Mouse (Mus musculus) cerebellum, adult 11 months (tissue): Measurements from ENCODE around the gene Rp2.
A peak's percentile ranks its signal among the peaks of the same experiment; 100 is the strongest.
"Not testable (repeated sequence)": the region's sequence is repeated elsewhere in the genome, so short reads cannot be mapped to it uniquely, and the experiment has no call there.

Experiments
- DNase-seq: peaks from one replicate; pipeline ENCODE4 v3.0.0; 2022

Rp2 gene

DNA sequence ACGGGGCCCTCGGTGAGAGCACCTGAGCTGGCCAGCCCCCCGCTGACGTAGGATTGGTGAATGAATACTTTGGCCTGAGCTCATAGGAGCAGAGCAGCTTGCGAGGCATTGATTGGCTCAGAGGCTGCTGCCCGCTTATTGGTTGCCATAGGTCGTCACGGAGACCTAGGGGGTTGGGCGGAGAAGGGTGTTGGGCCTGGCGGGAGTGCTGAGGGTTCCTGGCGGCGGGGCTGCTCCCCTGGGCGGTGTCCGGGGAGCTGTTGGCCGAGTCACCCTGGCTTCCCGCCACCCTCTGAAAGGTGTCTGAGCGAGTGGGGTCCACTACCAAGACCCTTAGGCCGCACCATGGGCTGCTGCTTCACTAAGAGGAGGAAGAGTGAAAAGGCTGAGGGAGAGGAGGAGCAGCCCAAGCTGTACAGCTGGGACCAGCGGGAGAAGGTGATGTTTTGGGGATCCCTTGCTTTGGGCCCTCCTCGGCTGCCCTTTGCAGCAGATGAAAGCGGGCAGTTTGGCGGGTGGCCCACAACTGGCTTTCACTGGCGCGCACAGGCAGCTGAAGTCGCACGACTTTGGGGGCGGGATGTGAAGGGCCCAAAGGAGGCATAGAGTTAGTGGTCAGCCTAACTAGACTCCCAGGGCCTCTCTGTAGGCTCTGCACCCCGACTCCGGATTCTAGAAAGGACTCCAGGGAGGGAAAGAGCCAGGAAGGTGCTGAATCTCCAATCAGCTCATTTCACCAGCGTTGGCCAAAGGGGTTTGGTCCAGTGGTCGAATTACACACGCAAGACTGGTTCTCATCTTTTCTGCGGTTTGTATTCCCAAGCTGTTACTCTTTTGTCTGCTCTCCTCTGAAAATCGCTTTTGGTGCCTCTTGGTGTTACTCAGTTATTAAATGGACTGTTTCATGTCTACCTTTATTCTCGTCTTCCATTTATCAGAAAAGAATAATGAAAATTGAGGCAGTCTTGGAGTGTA lies at the start of gene Rp2:
Gene Rp2 (plus strand): TSS at position 91 of the 975 bp plus-strand sequence.
- DNase-seq = peak; percentile 72

DNA sequence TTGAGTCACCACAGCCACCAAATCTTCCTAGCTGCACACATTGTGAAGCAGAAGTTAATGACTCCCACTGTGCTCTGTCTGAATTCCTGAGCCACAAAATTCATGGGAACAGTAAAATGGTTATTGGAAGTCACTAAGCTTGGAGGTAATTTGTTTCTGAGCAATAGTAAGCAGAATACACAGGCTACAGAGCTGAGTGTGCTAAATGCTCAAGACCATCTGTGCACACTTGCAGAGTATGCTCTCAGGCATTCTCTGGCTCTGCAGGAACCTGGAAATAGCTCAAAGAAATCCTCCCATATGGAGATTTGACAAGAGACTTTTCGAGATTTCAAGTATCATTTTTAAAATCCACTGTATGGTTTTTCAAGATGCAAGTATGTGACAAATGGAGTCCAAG lies 31.5 kb upstream of the Rp2 start:
- peak; percentile 15 for DNase-seq

DNA sequence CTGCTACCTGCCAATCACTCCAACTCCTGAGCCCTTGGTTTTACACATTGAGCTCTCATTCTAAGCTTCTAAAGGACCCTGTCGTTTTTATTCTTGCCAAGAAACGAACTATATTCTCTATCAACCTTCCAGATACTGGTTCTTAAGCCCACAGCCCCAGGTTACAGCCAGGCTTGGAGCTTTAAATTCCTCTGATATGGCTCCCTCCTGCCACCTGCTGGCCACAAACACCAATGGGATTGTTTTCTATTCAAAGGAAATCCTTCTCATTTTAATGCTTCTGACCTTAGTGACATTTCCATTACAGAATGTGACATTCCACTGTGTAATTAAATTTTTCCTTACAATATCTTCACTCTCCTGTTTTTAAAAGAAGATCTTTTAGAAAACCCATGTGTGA lies 28.6 kb upstream of the Rp2 start:
- DNase-seq = peak; percentile 25

DNA sequence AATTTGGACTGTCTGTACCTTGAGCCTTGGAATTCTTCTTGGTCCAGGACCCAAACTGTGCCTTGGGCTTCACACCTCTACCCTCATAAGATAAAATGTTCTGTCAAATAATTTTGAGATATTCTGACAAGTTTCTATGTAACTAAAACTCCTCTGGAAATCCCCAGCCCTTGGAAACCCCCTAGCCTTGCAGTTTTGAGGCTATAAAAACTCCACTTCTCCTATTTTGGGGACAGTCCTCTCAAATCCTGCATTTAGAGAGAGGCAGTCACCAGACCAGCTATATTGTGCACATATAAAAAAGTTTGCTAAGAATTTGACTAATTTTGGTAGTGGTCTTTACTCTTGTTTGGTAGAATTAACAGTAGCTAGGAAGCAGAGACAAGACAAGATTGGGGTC lies 19.3 kb upstream of the Rp2 start:
- DNase-seq = no peak

DNA sequence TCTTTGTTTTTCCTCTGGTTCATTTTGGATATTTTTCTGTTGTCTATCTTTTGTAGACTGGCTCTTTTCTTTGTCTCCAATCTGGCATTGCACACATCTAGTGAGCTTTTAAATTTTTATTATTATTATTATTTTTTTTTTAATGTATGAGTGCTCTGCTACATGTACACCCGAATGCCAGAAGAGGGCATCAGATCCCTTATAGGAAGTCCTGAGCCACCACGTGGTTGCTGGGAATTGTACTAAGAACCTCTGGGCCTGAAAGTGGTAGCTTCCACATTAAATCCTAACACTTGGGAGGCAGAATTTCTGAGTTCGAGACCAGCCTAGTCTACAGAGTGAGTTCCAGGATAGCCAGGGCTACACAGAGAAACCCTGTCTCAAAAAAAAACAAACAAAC lies 17.9 kb upstream of the Rp2 start:
- no peak for DNase-seq

DNA sequence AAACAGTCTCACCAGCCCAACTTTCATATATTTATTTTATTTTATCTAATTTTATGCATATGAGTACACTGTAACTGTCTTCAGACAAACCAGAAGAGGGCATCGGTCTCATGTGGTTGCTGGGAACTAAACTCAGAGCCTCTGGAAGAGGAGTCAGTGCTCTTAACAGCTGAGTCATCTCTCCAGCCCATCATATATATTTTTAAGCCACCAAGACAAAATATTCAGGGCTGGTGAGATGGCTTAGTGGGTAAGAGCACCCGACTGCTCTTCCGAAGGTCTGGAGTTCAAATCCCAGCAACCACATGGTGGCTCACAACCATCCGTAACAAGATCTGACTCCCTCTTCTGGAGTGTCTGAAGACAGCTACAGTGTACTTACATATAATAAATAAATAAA lies 14.0 kb upstream of the Rp2 start:
- not testable (repeated sequence) for DNase-seq

DNA sequence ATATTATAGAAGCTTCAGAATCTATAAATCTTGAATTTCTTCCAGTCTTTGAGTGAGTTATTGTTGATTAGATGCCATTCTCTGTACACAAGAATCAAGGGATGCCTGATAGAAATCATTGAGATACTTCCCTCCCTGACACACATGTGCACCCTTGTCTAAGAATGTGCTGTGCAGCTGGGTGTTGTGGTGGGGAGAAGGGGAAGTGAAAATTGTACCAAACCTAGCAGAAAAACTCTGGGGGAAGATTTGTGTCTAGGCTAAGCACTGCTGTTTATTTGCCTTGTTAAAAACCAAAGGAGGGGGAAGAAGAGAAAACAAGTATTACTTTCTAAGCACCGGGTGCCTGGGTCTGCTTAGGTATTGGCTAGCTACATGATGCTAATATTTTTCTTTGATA lies 9.0 kb upstream of the Rp2 start:
- no peak for DNase-seq

DNA sequence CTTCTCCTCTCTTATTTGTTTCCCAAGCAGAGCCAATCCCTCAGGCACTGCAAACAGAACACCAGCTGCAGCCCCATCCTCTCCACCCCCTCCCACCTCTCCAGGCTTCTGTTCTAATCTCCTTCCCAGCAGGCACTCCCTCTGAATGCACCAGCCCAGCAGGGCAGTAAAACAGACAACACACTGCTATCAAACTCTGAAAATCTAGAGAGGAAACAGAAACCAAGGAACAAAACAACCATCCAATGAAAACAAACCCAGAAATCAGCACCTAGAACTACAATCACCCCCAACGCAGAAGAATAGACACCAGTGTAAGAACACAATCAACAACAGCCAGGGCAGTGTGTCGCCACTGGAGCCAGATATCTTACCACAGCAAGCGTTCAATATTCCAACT lies 8.0 kb upstream of the Rp2 start:
- DNase-seq = no peak

DNA sequence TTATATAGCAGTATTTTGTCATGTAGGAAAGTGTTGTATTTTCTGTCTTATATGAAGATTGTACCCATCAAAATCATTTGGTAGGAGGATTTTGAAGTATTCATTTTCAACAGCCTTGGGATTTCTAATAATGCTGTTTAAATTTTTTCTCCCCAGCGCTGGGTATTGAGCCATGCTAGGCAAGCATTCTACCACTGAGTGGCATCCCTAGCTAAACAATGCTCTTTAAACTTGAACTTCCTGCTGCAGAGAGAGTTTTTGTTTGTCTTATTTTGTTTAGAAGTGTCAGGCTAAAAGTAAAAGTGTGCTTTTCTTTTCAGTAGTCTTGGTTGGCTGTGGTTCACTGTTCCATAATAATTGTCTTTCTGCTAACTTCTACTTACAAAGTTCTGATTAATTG lies 1.8 kb downstream of the Rp2 start:
- no peak for DNase-seq

DNA sequence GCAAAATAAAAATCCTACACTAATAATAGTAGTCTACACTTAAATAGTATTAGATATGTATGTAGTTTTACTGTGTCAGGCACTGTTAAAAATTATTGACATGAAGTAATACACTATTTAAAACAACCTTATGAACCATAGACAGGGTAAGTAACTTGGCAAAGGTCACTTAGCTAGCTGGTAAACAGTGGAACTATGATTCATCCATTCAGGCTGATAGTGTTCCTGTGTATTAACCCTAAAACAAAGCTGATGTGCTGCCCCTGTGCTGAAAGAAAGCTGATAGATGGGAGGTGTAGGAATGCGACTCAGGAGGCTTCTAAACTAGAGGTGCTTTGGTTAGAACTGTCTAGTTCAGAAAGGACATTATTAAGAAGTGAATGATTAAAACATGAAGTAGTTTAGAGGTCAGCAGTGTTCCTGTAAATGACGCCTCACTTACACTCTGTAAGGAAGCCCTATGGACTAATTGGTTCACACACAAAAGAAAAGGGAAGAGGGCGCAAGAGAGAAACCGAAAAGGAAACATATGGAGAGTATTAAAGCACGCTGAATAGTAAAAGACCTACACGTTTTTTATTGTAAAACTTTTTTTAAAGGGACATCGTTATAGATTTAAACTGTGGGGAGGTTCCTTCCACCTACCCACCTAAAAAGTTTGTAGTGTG lies 15.2 kb downstream of the Rp2 start:
- DNase-seq = no peak

DNA sequence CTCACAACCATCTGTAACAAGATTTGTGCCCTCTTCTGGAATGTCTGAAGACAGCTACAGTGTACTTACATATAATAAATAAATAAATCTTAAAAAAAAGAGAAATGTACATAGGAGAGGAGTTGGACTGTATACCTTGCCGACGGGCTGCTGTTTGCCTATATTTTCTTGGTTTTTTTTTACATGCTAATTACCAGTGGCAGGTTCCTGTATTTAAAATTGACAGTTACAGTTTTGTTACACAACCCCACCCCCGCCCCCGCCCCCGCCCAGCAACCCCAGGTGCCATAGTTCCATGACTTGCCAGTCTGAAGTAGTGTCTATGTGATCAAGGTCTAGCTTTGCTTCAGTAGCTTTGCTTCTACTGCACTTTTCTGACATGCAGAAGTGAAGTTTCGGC lies 18.0 kb downstream of the Rp2 start:
- DNase-seq = no peak

DNA sequence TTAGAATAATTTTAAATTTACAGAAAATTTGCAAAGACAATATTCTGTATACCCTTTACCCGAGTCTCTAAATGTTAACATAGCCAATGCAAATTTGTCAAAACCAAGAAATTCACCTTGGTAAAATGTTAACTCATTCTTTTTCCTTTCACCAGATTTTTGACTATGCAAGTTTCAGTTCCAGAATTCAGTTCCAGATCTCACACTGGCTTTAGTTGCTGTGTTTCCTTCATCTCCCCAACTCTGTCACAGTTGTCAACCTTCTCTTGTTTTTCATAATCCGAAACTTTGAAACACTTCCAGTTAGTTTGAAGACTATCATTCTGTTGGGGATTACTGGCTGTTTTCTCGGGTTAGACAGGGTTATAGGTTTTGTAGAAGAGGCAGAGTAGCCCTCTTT lies 22.7 kb downstream of the Rp2 start:
- no peak for DNase-seq

DNA sequence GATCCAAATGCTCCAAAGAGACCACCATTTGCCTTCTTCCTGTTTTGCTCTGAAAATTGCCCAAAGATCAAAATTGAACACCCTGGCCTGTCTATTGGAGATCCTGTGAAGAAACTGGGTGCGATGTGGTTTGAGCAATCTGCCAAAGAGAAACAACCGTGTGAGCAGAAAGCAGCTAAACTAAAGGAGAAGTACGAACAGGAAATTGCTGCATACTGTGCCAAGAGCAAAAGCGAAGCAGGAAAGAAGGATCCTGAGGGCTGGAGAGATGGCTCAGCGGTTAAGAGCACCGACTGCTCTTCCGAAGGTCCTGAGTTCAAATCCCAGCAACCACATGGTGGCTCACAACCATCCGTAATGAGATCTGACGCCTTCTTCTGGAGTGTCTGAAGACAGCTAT lies 27.7 kb downstream of the Rp2 start:
- not testable (repeated sequence) for DNase-seq

DNA sequence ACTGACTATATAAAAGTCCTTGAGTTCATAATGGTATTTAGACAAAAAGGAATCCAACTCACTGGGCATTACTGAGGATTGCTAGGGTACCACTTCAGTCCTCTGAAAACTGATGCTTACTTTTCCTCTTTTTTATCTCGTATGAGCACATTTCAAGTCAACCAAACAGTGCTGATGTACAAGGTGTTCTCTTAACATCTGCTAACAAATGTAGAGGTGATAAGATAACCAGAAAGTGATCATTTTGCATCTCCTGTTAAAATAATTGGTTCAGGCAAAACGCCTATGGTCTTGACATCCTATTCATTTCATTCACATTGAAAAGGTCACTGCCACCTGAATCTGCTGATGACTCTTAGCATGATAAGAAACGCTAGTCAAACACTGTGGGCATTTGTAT lies 28.7 kb downstream of the Rp2 start:
- DNase-seq = no peak

DNA sequence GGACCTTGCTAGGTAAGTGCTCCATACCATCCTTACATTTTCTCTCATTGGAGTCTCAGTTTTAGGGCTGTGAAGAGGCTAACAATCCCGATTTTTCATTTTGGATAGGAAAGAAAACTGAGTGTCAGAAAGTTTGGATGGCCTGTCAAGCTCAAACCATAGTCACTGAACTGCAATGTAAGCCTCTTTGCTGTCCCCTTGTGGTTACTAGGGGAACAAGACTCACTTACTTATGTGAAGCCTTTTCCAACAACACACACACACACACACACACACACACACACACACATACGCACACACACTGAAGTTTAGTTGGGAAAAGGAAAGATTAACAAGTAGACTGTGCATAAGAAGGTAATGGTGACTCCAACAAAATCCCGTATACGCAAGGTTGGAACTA lies 39.8 kb downstream of the Rp2 start:
- DNase-seq = no peak

DNA sequence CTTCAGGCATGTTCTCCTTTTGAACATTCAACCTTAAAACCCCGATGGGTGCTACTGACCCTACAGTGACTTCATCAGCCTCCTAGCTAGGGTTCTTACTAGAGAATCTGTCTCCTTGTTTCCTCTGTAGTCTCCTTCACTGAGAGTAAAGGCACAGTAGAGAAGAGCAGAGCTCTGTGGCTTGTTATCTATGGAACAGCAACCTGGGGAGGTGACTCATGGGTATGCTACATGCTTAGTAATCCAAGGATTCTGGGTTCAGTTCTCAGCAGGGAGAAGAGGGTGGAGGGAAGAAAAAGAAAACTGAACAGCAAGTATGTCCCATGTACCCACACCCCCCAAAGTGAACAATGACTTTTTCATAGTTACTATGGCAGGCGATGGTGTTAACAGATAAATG lies 42.6 kb downstream of the Rp2 start:
- no peak for DNase-seq

DNA sequence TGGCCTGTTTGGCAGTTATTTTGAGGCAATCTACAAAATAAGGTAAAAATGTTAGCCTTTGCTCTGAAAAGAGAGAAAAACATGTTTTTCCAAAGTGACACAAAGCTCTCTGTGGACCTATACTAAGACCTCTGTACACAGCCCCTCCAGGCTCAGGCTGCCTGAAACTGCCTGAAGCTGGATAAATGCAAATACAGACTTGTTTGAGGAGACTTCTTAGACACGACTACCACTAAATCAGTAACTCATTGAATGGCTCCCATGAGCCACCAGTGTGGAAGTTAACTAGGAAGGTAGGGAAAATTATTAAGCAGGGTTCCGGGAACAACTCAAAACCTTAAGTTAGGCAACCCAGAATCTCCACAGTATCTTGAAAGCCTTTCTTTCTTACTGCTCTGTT lies 43.4 kb downstream of the Rp2 start:
- DNase-seq = no peak

DNA sequence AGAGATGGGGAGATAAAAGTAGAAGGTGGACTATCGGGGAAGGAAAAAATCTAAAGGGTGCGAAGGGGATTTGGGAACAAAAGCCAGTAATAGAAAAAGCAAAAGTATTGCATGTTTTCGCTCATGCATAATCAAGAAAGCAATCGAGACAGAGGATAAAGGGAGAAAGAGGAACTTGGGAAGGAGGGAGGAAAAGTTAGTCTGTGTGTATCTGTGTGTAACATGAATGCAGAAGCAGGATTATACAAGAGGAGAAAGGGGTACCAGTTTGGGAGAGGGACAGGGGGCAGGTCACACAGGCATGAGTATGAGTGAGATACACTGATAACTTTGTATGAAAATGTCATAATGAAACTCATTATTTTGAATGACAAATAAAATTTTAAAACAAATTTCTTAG lies 47.1 kb downstream of the Rp2 start:
- no peak for DNase-seq

DNA sequence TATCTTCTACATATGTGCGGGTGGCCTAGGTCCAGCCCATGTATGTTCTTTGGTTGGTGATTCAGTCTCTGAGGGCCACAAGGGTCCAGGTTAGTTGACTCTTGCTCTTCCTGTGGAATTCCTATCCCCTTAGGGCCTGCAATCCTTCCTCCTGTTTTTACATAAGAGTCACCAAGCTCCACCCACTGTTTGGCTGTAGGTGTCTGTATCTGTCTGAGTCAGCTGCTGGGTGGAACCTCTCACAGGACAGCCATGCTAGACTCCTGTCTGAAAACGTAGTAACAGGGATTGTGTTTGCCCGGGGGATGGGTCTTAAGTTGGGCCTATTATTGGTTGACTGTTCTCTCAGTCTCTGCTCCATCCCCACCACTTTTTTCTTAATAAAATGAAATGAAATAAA lies 47.9 kb downstream of the Rp2 start:
- DNase-seq = no peak

DNA sequence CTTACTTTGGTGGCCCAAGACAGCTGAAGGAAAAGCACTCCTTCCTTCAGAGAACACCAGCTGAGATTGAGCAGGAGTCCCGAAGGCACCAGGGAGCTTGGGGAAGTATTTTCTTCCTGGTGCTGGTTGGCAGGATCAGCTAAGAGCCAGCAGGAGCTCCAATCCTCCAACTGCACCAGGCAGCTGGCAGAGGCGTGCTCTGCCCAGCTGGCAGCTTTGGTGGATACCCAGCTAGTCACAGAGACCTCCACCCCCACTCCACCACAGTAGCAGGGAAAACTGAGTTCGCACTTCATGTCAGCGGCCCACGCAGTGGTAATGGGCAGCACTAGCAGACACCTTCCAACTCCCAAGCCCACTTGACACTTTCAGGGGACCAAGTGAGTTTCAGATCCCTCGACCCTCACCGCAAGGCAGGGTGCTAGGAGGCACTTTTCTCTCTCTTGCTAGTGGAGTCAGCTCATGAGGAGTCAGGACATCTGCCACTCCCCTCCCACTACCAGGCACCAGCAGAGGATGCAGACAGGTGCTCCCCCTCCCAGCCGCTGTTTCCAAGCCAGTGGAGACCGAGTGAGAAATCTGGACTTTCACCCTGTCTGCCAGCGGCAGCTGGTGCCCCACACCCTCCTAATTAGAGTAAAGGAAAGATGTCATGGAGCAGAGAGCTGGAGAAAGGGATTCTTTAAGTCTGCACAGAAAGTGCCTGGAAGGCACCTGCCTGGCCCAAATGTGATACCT lies 50.8 kb downstream of the Rp2 start:
- no peak for DNase-seq

DNA sequence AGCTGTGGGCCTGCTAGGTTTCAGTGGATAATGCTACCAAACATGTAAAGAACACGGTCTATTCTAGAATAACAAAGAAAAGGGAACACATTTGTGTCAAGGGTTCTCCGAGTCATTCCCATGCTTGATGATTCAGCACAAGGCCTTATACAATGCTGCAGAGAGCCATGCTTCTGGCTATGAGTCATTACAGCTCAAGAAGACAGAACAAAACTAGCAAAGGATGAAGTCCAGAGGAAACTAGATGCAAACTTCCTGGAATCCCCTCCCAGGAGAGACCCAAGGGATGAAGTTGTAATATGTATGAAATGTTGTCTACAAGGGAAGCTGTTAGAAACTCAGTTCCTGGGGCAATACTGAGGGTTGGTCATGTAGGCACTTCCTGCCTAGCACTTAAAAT lies 54.2 kb downstream of the Rp2 start:
- DNase-seq = no peak

DNA sequence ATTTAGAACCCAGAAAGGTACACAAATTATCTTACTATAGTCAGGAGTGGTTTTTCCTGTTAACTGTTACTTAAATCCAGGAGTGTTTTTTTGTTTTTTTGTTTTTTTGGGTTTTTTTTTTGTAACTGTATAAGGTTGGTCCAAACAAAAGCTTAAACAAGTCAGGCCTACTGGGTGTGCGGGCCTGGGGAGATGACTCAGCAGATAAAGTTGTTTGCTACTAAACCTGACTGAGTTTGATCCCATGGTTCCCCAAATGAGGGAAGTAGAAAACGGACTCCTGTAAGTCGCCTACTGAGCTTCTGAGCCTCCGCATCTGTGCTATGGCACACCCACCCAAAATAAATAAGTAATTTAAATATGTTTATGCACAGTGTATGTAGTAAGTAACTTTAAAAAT lies 55.3 kb downstream of the Rp2 start:
- DNase-seq = no peak

DNA sequence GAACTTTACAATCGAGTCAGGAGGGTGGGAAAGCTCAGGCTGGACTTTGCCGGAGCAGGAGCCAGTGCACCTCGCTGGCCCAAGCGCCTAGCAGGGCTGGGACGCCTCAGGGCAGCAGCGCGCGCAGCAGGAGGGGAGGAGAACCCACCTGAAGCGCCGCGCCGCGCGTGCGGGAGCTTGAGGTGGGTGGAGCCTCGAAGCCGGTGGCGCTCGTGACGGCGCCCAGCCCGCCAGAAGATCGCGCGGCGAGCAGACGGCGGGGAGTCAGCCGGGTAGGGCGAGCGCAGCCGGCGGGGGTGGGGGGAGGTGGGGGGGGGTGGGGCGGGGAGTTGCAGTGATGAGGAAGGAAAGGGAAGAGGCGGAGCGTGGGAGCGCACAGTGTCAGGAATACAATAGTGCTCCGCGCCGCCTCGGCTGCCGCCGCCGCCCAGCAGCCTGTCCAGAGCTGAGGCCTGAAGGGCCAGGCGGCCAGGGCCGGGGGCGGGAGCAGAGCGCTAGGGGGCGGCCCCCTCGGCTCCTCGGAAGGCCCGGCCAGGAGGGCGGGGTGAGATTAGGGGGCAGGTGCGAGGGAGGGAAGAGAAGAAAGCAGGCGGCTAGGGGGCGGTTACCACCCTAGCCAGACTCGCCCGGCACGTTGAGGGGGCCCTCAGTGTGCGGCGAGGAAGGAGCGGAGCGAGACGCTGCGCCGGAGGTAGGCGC lies 61.0 kb downstream of the Rp2 start, which contains the start of gene Jade3:
Gene Jade3 (plus strand): TSS at position 549 of the 699 bp plus-strand sequence.
- DNase-seq = peak; percentile 62
